ENCODE assay signal across 31 mouse cellular contexts in the genomic region with DNA sequence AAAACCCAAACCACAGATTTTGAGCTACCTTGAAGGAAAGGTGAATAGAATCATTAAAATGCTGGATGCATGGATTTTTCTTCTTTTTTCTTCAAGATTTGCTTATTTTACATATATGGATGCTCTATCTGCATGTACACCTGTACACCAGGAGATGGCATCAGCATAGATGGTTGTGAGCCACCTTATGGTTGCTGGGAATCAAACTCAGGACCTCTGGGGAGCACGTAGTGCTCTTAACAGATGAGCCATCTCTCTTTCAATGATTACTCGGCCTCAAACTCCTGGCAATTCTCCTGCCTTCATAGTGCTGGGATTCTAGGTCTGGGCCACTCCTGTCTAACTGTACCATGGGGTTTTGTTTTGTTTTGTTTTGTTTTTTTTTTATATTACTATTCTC. TPM values are rescaled to one million over a fixed set of nuclear protein-coding genes. Genes with fewer than 3 reads are reported as not detected.
DNase-seq lines count a peak whose midpoint lies in the region; ATAC-seq and TF ChIP-seq lines count a peak whose summit lies in the region.
"Had no signal": no experiment of that assay in that cellular context is flagged by ENCODE, and none has a peak within 500 bp of the region (broad histone marks: within the 10 kb centered on the region; RNA-seq: fewer than 3 reads in every experiment).

No protein-coding gene starts in this region.

- no peak for DNase-seq in hindbrain, postnatal 0 days (ENCODE audit: low spot score)
- no peak for DNase-seq in midbrain, postnatal 0 days (ENCODE audit: low spot score)
- DNase-seq in Patski (ENCODE audit: low read depth, low spot score): no peak
- no peak for DNase-seq in stomach, postnatal 0 days (ENCODE audit: low spot score)
- DNase-seq in thymus, postnatal 25 days: no peak
- DNase-seq: adrenal gland, postnatal 25 days; cerebellum, adult 9-10 months; kidney, adult 9 months; kidney, postnatal 4 days; left cerebral cortex, postnatal 4 days; right cerebral cortex, postnatal 14 days; thymus, postnatal 4 days had no signal

- WGBS in hindbrain, postnatal 0 days: 75% methylated on average over 2 of the region's 2 CpGs
- 69% methylated on average over 2 of the region's 2 CpGs for WGBS in hindbrain, embryonic 16.5 days
- WGBS in midbrain, postnatal 0 days: 68% methylated on average over 2 of the region's 2 CpGs
- WGBS in midbrain, embryonic 15.5 days: 72% methylated on average over 2 of the region's 2 CpGs
- WGBS in stomach, postnatal 0 days: 57% methylated on average over 2 of the region's 2 CpGs

- POLR2A ChIA-PET in Patski (lab: Charles Lee): no interaction called here

- in situ Hi-C loops in Patski (cut with MboI; ENCODE audit: low pct_unique_long_range_greater_than_20kb): no loop called here

- H3K4me2 ChIP-seq in hindbrain, postnatal 0 days (ENCODE audit: low read depth, low read length): no peak overlapping the region
- H3K4me2 ChIP-seq in hindbrain, embryonic 16.5 days (ENCODE audit: low read length): no peak overlapping the region
- no peak overlapping the region for H3K4me2 ChIP-seq in midbrain, postnatal 0 days (ENCODE audit: low read depth, low read length, poor library complexity, severe bottlenecking)
- no peak overlapping the region for H3K4me2 ChIP-seq in midbrain, embryonic 15.5 days
- no peak overlapping the region for H3K4me2 ChIP-seq in stomach, postnatal 0 days (replicated peaks; ENCODE audit: low read depth)
- H3K4me2 ChIP-seq: embryonic facial prominence, embryonic 15.5 days; hindbrain, embryonic 12.5 days; limb, embryonic 15.5 days; liver, embryonic 15.5 days; midbrain, embryonic 11.5 days had no signal

- H3K36me3 ChIP-seq in hindbrain, postnatal 0 days (ENCODE audit: insufficient read depth, low read length): no peaks in the 10 kb centered on the region
- no peaks in the 10 kb centered on the region for H3K36me3 ChIP-seq in hindbrain, embryonic 16.5 days (ENCODE audit: control insufficient read depth, insufficient read depth, low read length)
- no peaks in the 10 kb centered on the region for H3K36me3 ChIP-seq in midbrain, postnatal 0 days (ENCODE audit: insufficient read depth, low read length)
- H3K36me3 ChIP-seq in midbrain, embryonic 15.5 days (replicated peaks): no peaks in the 10 kb centered on the region
- no peaks in the 10 kb centered on the region for H3K36me3 ChIP-seq in stomach, postnatal 0 days (ENCODE audit: control insufficient read depth, insufficient read depth, low read length)
- H3K36me3 ChIP-seq: embryonic facial prominence, embryonic 15.5 days; hindbrain, embryonic 12.5 days; limb, embryonic 15.5 days; liver, embryonic 15.5 days had no signal

- TF ChIP-seq CTCF in hindbrain, postnatal 0 days (IDR thresholded peaks at IDR 0.05; ENCODE audit: low read depth): peak; percentile 18; the same call in 1 of the 2 replicates
- TF ChIP-seq CTCF in midbrain, postnatal 0 days (IDR thresholded peaks at IDR 0.05): peak; percentile 34
- TF ChIP-seq CTCF in Patski (IDR thresholded peaks at IDR 0.05): peak; percentile 40
- peak; percentile 38 for TF ChIP-seq CTCF in stomach, postnatal 0 days (IDR thresholded peaks at IDR 0.05; ENCODE audit: low read depth)

- H3K27me3 ChIP-seq in hindbrain, postnatal 0 days (ENCODE audit: insufficient read depth, low read length): no peaks in the 10 kb centered on the region
- H3K27me3 ChIP-seq in hindbrain, embryonic 16.5 days (replicated peaks; ENCODE audit: control insufficient read depth, insufficient read depth, low read length): no peaks in the 10 kb centered on the region
- H3K27me3 ChIP-seq in midbrain, postnatal 0 days (ENCODE audit: insufficient read depth, low read length): no peaks in the 10 kb centered on the region
- no peaks in the 10 kb centered on the region for H3K27me3 ChIP-seq in midbrain, embryonic 15.5 days (replicated peaks)
- H3K27me3 ChIP-seq in Patski: no peaks in the 10 kb centered on the region
- H3K27me3 ChIP-seq in stomach, postnatal 0 days (ENCODE audit: control insufficient read depth, insufficient read depth, low read length): no peaks in the 10 kb centered on the region
- H3K27me3 ChIP-seq: embryonic facial prominence, embryonic 15.5 days; hindbrain, embryonic 12.5 days had no signal

- TF ChIP-seq EP300 in stomach, postnatal 0 days (optimal IDR thresholded peaks at IDR 0.05): no peak

- H3K9me3 ChIP-seq in hindbrain, postnatal 0 days (ENCODE audit: low read length): no peaks in the 10 kb centered on the region
- H3K9me3 ChIP-seq in hindbrain, embryonic 16.5 days (ENCODE audit: control insufficient read depth, low read length): no peaks in the 10 kb centered on the region
- H3K9me3 ChIP-seq in midbrain, postnatal 0 days (ENCODE audit: low read length): no peaks in the 10 kb centered on the region
- no peaks in the 10 kb centered on the region for H3K9me3 ChIP-seq in midbrain, embryonic 15.5 days
- H3K9me3 ChIP-seq in stomach, postnatal 0 days (ENCODE audit: control insufficient read depth, low read length): no peaks in the 10 kb centered on the region
- H3K9me3 ChIP-seq: embryonic facial prominence, embryonic 15.5 days; hindbrain, embryonic 12.5 days; limb, embryonic 15.5 days; liver, embryonic 15.5 days had no signal

- CTCF ChIA-PET in Patski (lab: Charles Lee): no interaction called here

- no peak overlapping the region for H3K9ac ChIP-seq in hindbrain, postnatal 0 days (replicated peaks; ENCODE audit: low read length)
- H3K9ac ChIP-seq in hindbrain, embryonic 16.5 days (ENCODE audit: low read depth, low read length): no peak overlapping the region
- H3K9ac ChIP-seq in midbrain, postnatal 0 days (replicated peaks; ENCODE audit: low read length, poor library complexity, severe bottlenecking): no peak overlapping the region
- no peak overlapping the region for H3K9ac ChIP-seq in midbrain, embryonic 15.5 days
- no peak overlapping the region for H3K9ac ChIP-seq in stomach, postnatal 0 days (ENCODE audit: low read length)
- H3K9ac ChIP-seq: embryonic facial prominence, embryonic 15.5 days; hindbrain, embryonic 12.5 days; limb, embryonic 15.5 days; liver, embryonic 15.5 days had no signal

- H3K4me3 ChIP-seq in hindbrain, postnatal 0 days (ENCODE audit: low read length): no peak overlapping the region
- no peak overlapping the region for H3K4me3 ChIP-seq in hindbrain, embryonic 16.5 days (ENCODE audit: low read length)
- H3K4me3 ChIP-seq in midbrain, postnatal 0 days (ENCODE audit: low read depth, low read length): no peak overlapping the region
- no peak overlapping the region for H3K4me3 ChIP-seq in midbrain, embryonic 15.5 days
- no peak overlapping the region for H3K4me3 ChIP-seq in stomach, postnatal 0 days (ENCODE audit: low read depth, low read length)
- H3K4me3 ChIP-seq: embryonic facial prominence, embryonic 15.5 days; hindbrain, embryonic 12.5 days; left cerebral cortex, adult 2 months; limb, embryonic 15.5 days; liver, embryonic 15.5 days had no signal

- ATAC-seq in hindbrain, postnatal 0 days: no peak
- no peak for ATAC-seq in hindbrain, embryonic 16.5 days
- no peak for ATAC-seq in midbrain, postnatal 0 days (ENCODE audit: low FRiP score)
- no peak for ATAC-seq in midbrain, embryonic 15.5 days (replicated peaks)
- no peak for ATAC-seq in Patski
- no peak for ATAC-seq in stomach, postnatal 0 days (ENCODE audit: low FRiP score, low TSS enrichment)
- ATAC-seq in megakaryocyte progenitor cell, adult 5-6 weeks (replicated peaks; ENCODE audit: poor library complexity): no peak

- peaks cover 12% of the 10 kb centered on the region; the same call in 1 of the 2 replicates for H3K4me1 ChIP-seq in hindbrain, postnatal 0 days (ENCODE audit: insufficient read depth, low read length)
- H3K4me1 ChIP-seq in hindbrain, embryonic 16.5 days (ENCODE audit: control insufficient read depth, insufficient read depth, low read depth, low read length): peaks cover 17% of the 10 kb centered on the region
- peaks cover 9% of the 10 kb centered on the region; the same call in 1 of the 2 replicates for H3K4me1 ChIP-seq in midbrain, postnatal 0 days (ENCODE audit: insufficient read depth, low read length)
- H3K4me1 ChIP-seq in midbrain, embryonic 15.5 days: peaks cover 17% of the 10 kb centered on the region
- no peaks in the 10 kb centered on the region for H3K4me1 ChIP-seq in stomach, postnatal 0 days (replicated peaks; ENCODE audit: control insufficient read depth, insufficient read depth)

- no peak overlapping the region for H3K27ac ChIP-seq in hindbrain, postnatal 0 days
- no peak overlapping the region for H3K27ac ChIP-seq in hindbrain, embryonic 16.5 days (ENCODE audit: low read depth, low read length)
- no peak overlapping the region for H3K27ac ChIP-seq in midbrain, postnatal 0 days (ENCODE audit: low read depth, low read length)
- no peak overlapping the region for H3K27ac ChIP-seq in midbrain, embryonic 15.5 days
- no peak overlapping the region for H3K27ac ChIP-seq in stomach, postnatal 0 days (replicated peaks)
- H3K27ac ChIP-seq: embryonic facial prominence, embryonic 15.5 days; hindbrain, embryonic 12.5 days; left cerebral cortex, adult 2 months; limb, embryonic 15.5 days; liver, embryonic 15.5 days had no signal

RNA-seq across cellular contexts. Expression of a gene that starts 2.1 kb away (rescaled TPM):
- 10.7 and 14.1 TPM in 2 replicates for total RNA-seq in hindbrain, postnatal 0 days (2014; rRNA removed)
- polyA plus RNA-seq in hindbrain, postnatal 0 days (2015; fragmentation: Nextera tagmentation; extraction: Ambion mirVana): 21.2 and 21.3 TPM in 2 replicates
- 23.6 and 24.3 TPM in 2 replicates for polyA plus RNA-seq in hindbrain, embryonic 16.5 days (2015; fragmentation: Nextera tagmentation; extraction: Ambion mirVana)
- total RNA-seq in midbrain, postnatal 0 days (2014; rRNA removed): 13.4 and 15.1 TPM in 2 replicates
- 19.3 and 20.3 TPM in 2 replicates for polyA plus RNA-seq in midbrain, postnatal 0 days (2015; fragmentation: Nextera tagmentation; extraction: Ambion mirVana)
- 20.3 and 22.9 TPM in 2 replicates for polyA plus RNA-seq in midbrain, embryonic 15.5 days (2015; fragmentation: Nextera tagmentation; extraction: Ambion mirVana)
- 24.3 TPM for polyA plus RNA-seq in Patski (2021)
- polyA plus RNA-seq in stomach, postnatal 0 days (2015; fragmentation: Nextera tagmentation; extraction: Ambion mirVana): 10.6 and 12.0 TPM in 2 replicates
- 6.9 and 10.4 TPM in 2 replicates for total RNA-seq in megakaryocyte progenitor cell, adult 5-6 weeks (2015)
- 8.0 and 10.0 TPM in 2 replicates for total RNA-seq in megakaryocyte progenitor cell, adult 5-6 weeks (2017)
- total RNA-seq: monocyte, adult 5-6 weeks had no signal

RNA-seq across cellular contexts. Expression of a gene that starts 2.2 kb away (rescaled TPM):
- 15.0 and 23.4 TPM in 2 replicates for total RNA-seq in hindbrain, postnatal 0 days (2014; rRNA removed)
- 42.7 and 45.3 TPM in 2 replicates for polyA plus RNA-seq in hindbrain, postnatal 0 days (2015; fragmentation: Nextera tagmentation; extraction: Ambion mirVana)
- 49.6 and 50.7 TPM in 2 replicates for polyA plus RNA-seq in hindbrain, embryonic 16.5 days (2015; fragmentation: Nextera tagmentation; extraction: Ambion mirVana)
- 19.3 and 30.4 TPM in 2 replicates for total RNA-seq in midbrain, postnatal 0 days (2014; rRNA removed)
- 38.1 and 39.9 TPM in 2 replicates for polyA plus RNA-seq in midbrain, postnatal 0 days (2015; fragmentation: Nextera tagmentation; extraction: Ambion mirVana)
- 46.2 and 46.9 TPM in 2 replicates for polyA plus RNA-seq in midbrain, embryonic 15.5 days (2015; fragmentation: Nextera tagmentation; extraction: Ambion mirVana)
- polyA plus RNA-seq in Patski (2021): 63.2 TPM
- polyA plus RNA-seq in stomach, postnatal 0 days (2015; fragmentation: Nextera tagmentation; extraction: Ambion mirVana): 22.9 and 26.0 TPM in 2 replicates
- 25.8 and 26.6 TPM in 2 replicates for total RNA-seq in megakaryocyte progenitor cell, adult 5-6 weeks (2015)
- total RNA-seq in megakaryocyte progenitor cell, adult 5-6 weeks (2017): 48.7 and 49.7 TPM in 2 replicates

RNA-seq across cellular contexts. Expression of a gene that starts 24.4 kb away (rescaled TPM):
- total RNA-seq in hindbrain, postnatal 0 days (2014; rRNA removed): not detected in 2 replicates
- polyA plus RNA-seq in hindbrain, postnatal 0 days (2015; fragmentation: Nextera tagmentation; extraction: Ambion mirVana): not detected in 2 replicates
- polyA plus RNA-seq in hindbrain, embryonic 16.5 days (2015; fragmentation: Nextera tagmentation; extraction: Ambion mirVana): not detected in 2 replicates
- total RNA-seq in midbrain, postnatal 0 days (2014; rRNA removed): 0.28 TPM in 1 of 2 replicates, not detected in the other
- not detected in 2 replicates for polyA plus RNA-seq in midbrain, postnatal 0 days (2015; fragmentation: Nextera tagmentation; extraction: Ambion mirVana)
- polyA plus RNA-seq in midbrain, embryonic 15.5 days (2015; fragmentation: Nextera tagmentation; extraction: Ambion mirVana): not detected in 2 replicates
- not detected for polyA plus RNA-seq in Patski (2021)
- polyA plus RNA-seq in stomach, postnatal 0 days (2015; fragmentation: Nextera tagmentation; extraction: Ambion mirVana): not detected in 2 replicates
- total RNA-seq in megakaryocyte progenitor cell, adult 5-6 weeks (2015): not detected in 2 replicates
- 0.07 TPM in 1 of 2 replicates, not detected in the other for total RNA-seq in megakaryocyte progenitor cell, adult 5-6 weeks (2017)
- total RNA-seq: adrenal gland, postnatal 25 days; gastrocnemius, postnatal 4 days; heart, adult 8-10 months; layer of hippocampus, postnatal 10 days; left cerebral cortex, adult 2 months had no signal
- polyA plus RNA-seq: brain, embryonic 14.5 days; C2C12; embryonic facial prominence, embryonic 15.5 days; heart, embryonic 14.5 days; hindbrain, embryonic 12.5 days; intestine, embryonic 14.5 days; limb, embryonic 15.5 days; liver, embryonic 15.5 days; lung, embryonic 16.5 days; midbrain, embryonic 11.5 days; neural tube, embryonic 11.5 days had no signal

RNA-seq across cellular contexts. Expression of a gene that starts 24.5 kb away (rescaled TPM):
- total RNA-seq in hindbrain, postnatal 0 days (2014; rRNA removed): 0.99 and 2.4 TPM in 2 replicates
- 2.5 and 3.0 TPM in 2 replicates for polyA plus RNA-seq in hindbrain, postnatal 0 days (2015; fragmentation: Nextera tagmentation; extraction: Ambion mirVana)
- polyA plus RNA-seq in hindbrain, embryonic 16.5 days (2015; fragmentation: Nextera tagmentation; extraction: Ambion mirVana): 2.4 and 2.5 TPM in 2 replicates
- total RNA-seq in midbrain, postnatal 0 days (2014; rRNA removed): 1.8 and 3.0 TPM in 2 replicates
- 2.7 TPM in 2 replicates for polyA plus RNA-seq in midbrain, postnatal 0 days (2015; fragmentation: Nextera tagmentation; extraction: Ambion mirVana)
- polyA plus RNA-seq in midbrain, embryonic 15.5 days (2015; fragmentation: Nextera tagmentation; extraction: Ambion mirVana): 1.9 and 2.5 TPM in 2 replicates
- 0.77 TPM for polyA plus RNA-seq in Patski (2021)
- 0.28 and 0.51 TPM in 2 replicates for polyA plus RNA-seq in stomach, postnatal 0 days (2015; fragmentation: Nextera tagmentation; extraction: Ambion mirVana)
- 0.07 and 0.91 TPM in 2 replicates for total RNA-seq in megakaryocyte progenitor cell, adult 5-6 weeks (2015)
- total RNA-seq in megakaryocyte progenitor cell, adult 5-6 weeks (2017): 0.58 TPM in 1 of 2 replicates, not detected in the other
- total RNA-seq: monocyte, adult 5-6 weeks had no signal

RNA-seq across cellular contexts. Expression of a gene that starts 57.1 kb away (rescaled TPM):
- total RNA-seq in hindbrain, postnatal 0 days (2014; rRNA removed): 16.4 and 20.1 TPM in 2 replicates
- 8.9 and 9.0 TPM in 2 replicates for polyA plus RNA-seq in hindbrain, postnatal 0 days (2015; fragmentation: Nextera tagmentation; extraction: Ambion mirVana)
- 14.6 and 17.3 TPM in 2 replicates for polyA plus RNA-seq in hindbrain, embryonic 16.5 days (2015; fragmentation: Nextera tagmentation; extraction: Ambion mirVana)
- total RNA-seq in midbrain, postnatal 0 days (2014; rRNA removed): 8.4 and 19.4 TPM in 2 replicates
- polyA plus RNA-seq in midbrain, postnatal 0 days (2015; fragmentation: Nextera tagmentation; extraction: Ambion mirVana): 12.2 and 13.0 TPM in 2 replicates
- polyA plus RNA-seq in midbrain, embryonic 15.5 days (2015; fragmentation: Nextera tagmentation; extraction: Ambion mirVana): 15.1 and 17.2 TPM in 2 replicates
- polyA plus RNA-seq in Patski (2021): 23.3 TPM
- polyA plus RNA-seq in stomach, postnatal 0 days (2015; fragmentation: Nextera tagmentation; extraction: Ambion mirVana): 7.7 and 8.7 TPM in 2 replicates
- 35.3 and 47.1 TPM in 2 replicates for total RNA-seq in megakaryocyte progenitor cell, adult 5-6 weeks (2015)
- total RNA-seq in megakaryocyte progenitor cell, adult 5-6 weeks (2017): 7.4 and 7.8 TPM in 2 replicates
